Mouse (Mus musculus) limb, embryonic 11.5 days (tissue): ENCODE measurements around the gene Gm17783. TPM values are rescaled to one million over a fixed set of nuclear protein-coding genes. Genes with fewer than 3 reads are reported as not detected.
"Not testable (repeated sequence)": the region's sequence is repeated elsewhere in the genome, so short reads cannot be mapped to it uniquely, and the experiment has no call there.

Experiments used
- ATAC-seq: fragments of 200-750 bp; cut with Nextera tagmentation; 2 replicates; pipeline ENCODE4 v1.8.0; 2017; ENCODE audit warnings: low read depth; ENCODE audit not compliant: insufficient number of reproducible peaks, low FRiP score, low TSS enrichment
- DNase-seq: peaks from one replicate; pipeline ENCODE4 v3.0.0-alpha.2; 2015; ENCODE audit warnings: low spot score
- H3K27ac ChIP-seq: fragments of 300-500 bp; sonication (generic); replicated peaks from 2 replicates; pipeline ENCODE4 v1.5.1; 2014; ENCODE audit warnings: low read depth, mild to moderate bottlenecking, low read length
- H3K27me3 ChIP-seq: fragments of 300-500 bp; sonication (generic); 2 replicates; pipeline ENCODE4 v1.6.1; 2014; ENCODE audit warnings: mild to moderate bottlenecking, low read length, mixed read lengths; ENCODE audit not compliant: control insufficient read depth, insufficient read depth
- H3K36me3 ChIP-seq: fragments of 300-500 bp; sonication (generic); 2 replicates; pipeline ENCODE4 v1.6.1; 2014; ENCODE audit warnings: mild to moderate bottlenecking, low read length, moderate library complexity, mixed read lengths; ENCODE audit not compliant: control insufficient read depth, insufficient read depth
- H3K4me1 ChIP-seq: fragments of 300-500 bp; sonication (generic); 2 replicates; pipeline ENCODE4 v1.6.1; 2014; ENCODE audit warnings: low read length, mixed read lengths; ENCODE audit not compliant: control insufficient read depth, insufficient read depth
- H3K4me2 ChIP-seq: fragments of 300-500 bp; sonication (generic); 2 replicates; pipeline ENCODE4 v1.6.1; 2014; ENCODE audit warnings: low read depth, mild to moderate bottlenecking, moderate library complexity; ENCODE audit not compliant: severe bottlenecking
- H3K4me3 ChIP-seq: fragments of 300-500 bp; sonication (generic); 2 replicates; pipeline ENCODE4 v1.5.1; 2014; ENCODE audit warnings: low read depth, low read length
- H3K9ac ChIP-seq: fragments of 300-500 bp; sonication (generic); 2 replicates; pipeline ENCODE4 v1.6.1; 2014; ENCODE audit warnings: mild to moderate bottlenecking, low read length
- H3K9me3 ChIP-seq: fragments of 300-500 bp; sonication (generic); 2 replicates; pipeline ENCODE4 v1.6.1; 2016; ENCODE audit warnings: low read length; ENCODE audit not compliant: control insufficient read depth
- WGBS: fragments of 180-500 bp; shearing (Covaris S2); extraction: QIAGEN DNeasy Blood & Tissue Kit; methylation state at CpG from one replicate; pipeline ENCODE4 v1.1.7; 2014; 5-methylcytosine and 5-hydroxymethylcytosine counted together
- polyA plus RNA-seq: library from polyadenylated mRNA; unstranded; fragments of >200 nt; fragmentation: Nextera tagmentation; extraction: Ambion mirVana; gene quantifications from 2 replicates; pipeline ENCODE4 v1.2.1, GENCODE M21; 2014

Gm17783 gene
- polyA plus RNA-seq = not detected in 2 replicates

GRCm38 (mm10) chr16:45531950-45532349, at the start of gene Gm17783:
Gm17783 (minus strand) TSS chr16:45532050.
- no peak within 1 kb of the TSS for H3K4me3 ChIP-seq
- H3K9ac ChIP-seq = no peak within 1 kb of the TSS
- WGBS = 92% methylated on average over 4 of the region's 4 CpGs
- ATAC-seq (no peak), DNase-seq (no peak)
- no peak within 1 kb of the TSS for H3K4me2 ChIP-seq
- H3K27ac ChIP-seq = no peak within 1 kb of the TSS
- H3K27me3 ChIP-seq = no peaks in the 10 kb centered on the region
- no peaks in the 10 kb centered on the region for H3K36me3 ChIP-seq
- no peaks in the 10 kb centered on the region for H3K4me1 ChIP-seq
- H3K9me3 ChIP-seq = no peaks in the 10 kb centered on the region

GRCm38 (mm10) chr16:45579883-45580282, 48.0 kb upstream of the Gm17783 start:
- H3K9me3 ChIP-seq = no peaks in the 10 kb centered on the region
- DNase-seq (no peak), ATAC-seq (no peak)
- 61% methylated on average over 12 of the region's 12 CpGs for WGBS
- H3K9ac ChIP-seq = no peak overlapping the region
- no peaks in the 10 kb centered on the region for H3K4me1 ChIP-seq
- H3K27me3 ChIP-seq = no peaks in the 10 kb centered on the region
- H3K4me2 ChIP-seq = no peak overlapping the region
- H3K4me3 ChIP-seq = no peak overlapping the region
- no peak overlapping the region for H3K27ac ChIP-seq
- no peaks in the 10 kb centered on the region for H3K36me3 ChIP-seq

GRCm38 (mm10) chr16:45572307-45572706, 40.5 kb upstream of the Gm17783 start:
- H3K4me3 ChIP-seq = no peak overlapping the region

GRCm38 (mm10) chr16:45561747-45562146, 29.9 kb upstream of the Gm17783 start:
- Histone ChIP-seq H3K27ac (no peak overlapping the region), H3K4me1 (no peaks in the 10 kb centered on the region), H3K36me3 (no peaks in the 10 kb centered on the region), H3K4me2 (no peak overlapping the region), H3K9ac (no peak overlapping the region), H3K4me3 (no peak overlapping the region), H3K27me3 (no peaks in the 10 kb centered on the region), H3K9me3 (no peaks in the 10 kb centered on the region)
- WGBS = 65% methylated on average over 3 of the region's 3 CpGs
- ATAC-seq (no peak), DNase-seq (no peak)

More at GRCm38 (mm10) chr16:45572307-45572706, 40.5 kb upstream of the Gm17783 start:
- Histone ChIP-seq H3K9me3 (no peaks in the 10 kb centered on the region), H3K9ac (no peak overlapping the region), H3K27me3 (no peaks in the 10 kb centered on the region), H3K4me1 (no peaks in the 10 kb centered on the region), H3K36me3 (no peaks in the 10 kb centered on the region), H3K4me2 (no peak overlapping the region), H3K27ac (no peak overlapping the region)
- 90% methylated on average over 3 of the region's 3 CpGs for WGBS
- ATAC-seq = no peak
- no peak for DNase-seq

GRCm38 (mm10) chr16:45551579-45551978, 19.7 kb upstream of the Gm17783 start:
- DNase-seq (no peak), ATAC-seq (no peak)
- H3K9me3 ChIP-seq = no peaks in the 10 kb centered on the region
- no peak overlapping the region for H3K27ac ChIP-seq
- WGBS = 81% methylated on average over 2 of the region's 2 CpGs
- no peak overlapping the region for H3K4me2 ChIP-seq
- no peak overlapping the region for H3K4me3 ChIP-seq
- no peaks in the 10 kb centered on the region for H3K27me3 ChIP-seq
- no peaks in the 10 kb centered on the region for H3K4me1 ChIP-seq
- no peak overlapping the region for H3K9ac ChIP-seq
- H3K36me3 ChIP-seq = no peaks in the 10 kb centered on the region

- ATAC-seq (no peak), DNase-seq (no peak)
- H3K9ac ChIP-seq = no peak overlapping the region
- no peaks in the 10 kb centered on the region for H3K9me3 ChIP-seq
- no peaks in the 10 kb centered on the region for H3K27me3 ChIP-seq
- H3K4me1 ChIP-seq = no peaks in the 10 kb centered on the region
- H3K4me3 ChIP-seq = no peak overlapping the region
- no peaks in the 10 kb centered on the region for H3K36me3 ChIP-seq
- H3K4me2 ChIP-seq = no peak overlapping the region
- H3K27ac ChIP-seq = no peak overlapping the region
Observed at GRCm38 (mm10) chr16:45547982-45548381, 16.1 kb upstream of the Gm17783 start.

GRCm38 (mm10) chr16:45544341-45544740, 12.5 kb upstream of the Gm17783 start:
- Histone ChIP-seq H3K4me1 (no peaks in the 10 kb centered on the region), H3K4me3 (no peak overlapping the region), H3K27ac (no peak overlapping the region), H3K9ac (no peak overlapping the region), H3K27me3 (no peaks in the 10 kb centered on the region), H3K4me2 (no peak overlapping the region), H3K9me3 (no peaks in the 10 kb centered on the region), H3K36me3 (no peaks in the 10 kb centered on the region)
- DNase-seq (no peak), ATAC-seq (no peak)
- 68% methylated on average over 3 of the region's 3 CpGs for WGBS

GRCm38 (mm10) chr16:45542108-45542507, 10.3 kb upstream of the Gm17783 start:
- H3K36me3 ChIP-seq = no peaks in the 10 kb centered on the region
- H3K4me2 ChIP-seq = no peak overlapping the region
- no peaks in the 10 kb centered on the region for H3K9me3 ChIP-seq
- no peaks in the 10 kb centered on the region for H3K4me1 ChIP-seq
- H3K9ac ChIP-seq = no peak overlapping the region
- no peak for DNase-seq
- H3K27ac ChIP-seq = no peak overlapping the region
- H3K4me3 ChIP-seq = no peak overlapping the region
- H3K27me3 ChIP-seq = no peaks in the 10 kb centered on the region
- no peak for ATAC-seq

GRCm38 (mm10) chr16:45538342-45538741, 6.5 kb upstream of the Gm17783 start:
- not testable (repeated sequence) for H3K4me2 ChIP-seq, H3K4me3 ChIP-seq, DNase-seq, H3K9me3 ChIP-seq, H3K27me3 ChIP-seq, H3K4me1 ChIP-seq, H3K27ac ChIP-seq, H3K9ac ChIP-seq, H3K36me3 ChIP-seq, ATAC-seq
- 90% methylated on average over 1 of the region's 1 CpGs for WGBS
